Mouse (Mus musculus) kidney, postnatal 14 days (tissue): ENCODE data around the gene Selenov.
"Not testable (repeated sequence)": the region's sequence is repeated elsewhere in the genome, so short reads cannot be mapped to it uniquely, and the experiment has no call there.

Source experiments
- DNase-seq: peaks from one replicate; pipeline ENCODE4 v3.0.0; 2022; ENCODE audit warnings: mixed read lengths

Gene Selenov

DNA sequence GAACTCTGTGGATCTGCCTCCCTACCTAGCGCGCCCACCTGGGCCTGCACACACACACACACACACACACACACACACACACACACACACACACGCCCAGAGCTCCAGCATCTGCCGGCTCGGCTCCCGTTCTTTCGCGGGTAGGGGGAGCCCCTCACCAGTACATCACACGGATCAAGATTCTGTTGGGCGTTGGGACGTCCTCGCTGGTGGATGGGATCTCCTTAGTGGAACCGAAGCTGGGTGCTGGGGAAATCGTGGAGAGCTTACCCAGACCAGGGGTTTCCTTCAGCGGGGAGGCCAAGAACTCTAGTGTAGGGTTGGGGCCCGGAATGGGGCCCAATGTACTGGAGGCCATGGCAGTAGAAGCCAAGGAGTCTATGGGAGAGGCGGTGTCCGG is 821 bp downstream of the Selenov start:
- DNase-seq: no peak

- no peak for DNase-seq
Observed at GRCm38 (mm10) chr7:28280630-28281029, 10.4 kb downstream of the Selenov start.

GRCm38 (mm10) chr7:28278279-28278652 is 12.7 kb downstream of the Selenov start:
- DNase-seq: no peak

DNA sequence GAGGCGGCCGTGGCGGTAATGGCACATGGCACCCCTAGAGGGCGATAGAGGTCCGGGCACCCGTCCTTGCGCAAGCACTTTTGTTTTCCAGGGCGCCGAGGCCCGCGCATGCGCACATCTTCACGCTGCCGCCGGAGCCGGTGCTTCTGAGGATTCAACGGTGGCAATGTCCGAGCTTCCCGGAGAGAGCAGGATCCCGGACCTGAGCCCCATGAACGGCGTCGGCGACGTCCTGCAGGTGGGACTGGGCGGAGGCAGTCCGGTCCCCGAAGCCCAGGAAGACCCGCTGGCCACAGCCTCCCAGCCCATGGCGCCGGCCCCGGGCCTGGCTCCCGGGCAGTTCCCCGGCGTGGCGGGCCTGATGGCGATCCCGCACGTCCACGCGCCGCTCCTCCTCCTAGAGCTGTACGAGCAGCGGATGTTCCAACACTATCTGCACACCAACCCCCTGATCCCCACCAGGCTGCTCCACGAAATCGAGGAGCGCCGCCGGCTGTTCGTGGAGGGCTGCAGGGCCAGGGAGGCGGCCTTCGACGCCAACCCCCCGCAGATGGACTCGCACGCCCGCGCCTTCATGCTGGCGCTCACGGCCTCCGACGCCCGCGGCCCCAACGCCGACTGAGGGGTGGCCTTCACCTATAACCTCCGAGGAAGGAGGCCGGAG is 13.2 kb downstream of the Selenov start, which contains the start of gene Eid2b:
Gene Eid2b, plus strand, starts transcription at position 125 of the 664 bp plus-strand sequence.
- DNase-seq: peak; percentile 97

GRCm38 (mm10) chr7:28277237-28277614 is 13.8 kb downstream of the Selenov start:
- DNase-seq: no peak

- DNase-seq: no peak
Observed at GRCm38 (mm10) chr7:28271761-28272160, 19.2 kb downstream of the Selenov start.

- no peak for DNase-seq
Observed at GRCm38 (mm10) chr7:28269355-28269754, 21.6 kb downstream of the Selenov start.

DNA sequence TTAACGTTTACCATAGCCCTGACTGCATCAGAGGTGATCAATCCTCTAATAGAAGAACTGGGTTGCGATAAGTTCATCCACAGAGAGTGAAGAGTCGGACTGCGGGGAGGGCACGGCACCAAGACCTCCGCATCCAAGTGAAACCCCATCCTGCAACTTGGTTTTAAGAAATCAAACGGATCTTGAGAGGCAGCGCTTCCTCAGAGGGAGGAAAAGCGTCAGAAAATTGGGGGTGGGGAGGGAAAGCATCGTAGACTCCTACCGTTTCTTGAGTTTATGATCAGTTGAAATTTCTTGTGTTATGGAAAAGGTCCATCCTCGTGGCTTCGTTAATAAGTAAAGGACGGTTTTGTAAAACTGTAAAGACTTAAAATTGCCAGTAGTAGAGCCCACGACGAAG is 22.4 kb downstream of the Selenov start:
- DNase-seq: no peak

DNA sequence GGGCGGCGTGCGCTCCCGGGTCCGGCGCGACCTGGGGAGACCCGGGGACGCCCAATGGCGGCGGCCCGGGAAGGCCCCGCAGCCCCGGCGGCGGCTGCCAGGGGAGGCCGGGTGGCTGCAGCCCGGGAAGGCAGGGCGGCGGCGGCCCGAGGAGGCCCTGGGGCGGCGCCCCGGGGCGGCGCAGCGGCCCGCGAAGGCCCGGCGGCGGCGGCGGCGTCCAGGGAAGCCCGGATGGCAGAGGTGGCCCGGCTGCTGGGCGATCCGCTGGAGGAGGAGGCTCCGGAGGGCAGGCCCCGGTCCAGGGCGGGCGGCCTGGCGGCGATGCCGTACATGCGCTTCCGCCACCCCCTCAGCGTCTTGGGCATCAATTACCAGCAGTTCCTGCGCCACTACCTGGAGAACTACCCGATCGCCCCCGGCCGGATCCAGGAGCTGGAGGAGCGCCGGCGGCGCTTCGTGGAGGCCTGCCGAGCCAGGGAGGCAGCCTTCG is 22.9 kb downstream of the Selenov start:
- peak; percentile 70 for DNase-seq

DNA sequence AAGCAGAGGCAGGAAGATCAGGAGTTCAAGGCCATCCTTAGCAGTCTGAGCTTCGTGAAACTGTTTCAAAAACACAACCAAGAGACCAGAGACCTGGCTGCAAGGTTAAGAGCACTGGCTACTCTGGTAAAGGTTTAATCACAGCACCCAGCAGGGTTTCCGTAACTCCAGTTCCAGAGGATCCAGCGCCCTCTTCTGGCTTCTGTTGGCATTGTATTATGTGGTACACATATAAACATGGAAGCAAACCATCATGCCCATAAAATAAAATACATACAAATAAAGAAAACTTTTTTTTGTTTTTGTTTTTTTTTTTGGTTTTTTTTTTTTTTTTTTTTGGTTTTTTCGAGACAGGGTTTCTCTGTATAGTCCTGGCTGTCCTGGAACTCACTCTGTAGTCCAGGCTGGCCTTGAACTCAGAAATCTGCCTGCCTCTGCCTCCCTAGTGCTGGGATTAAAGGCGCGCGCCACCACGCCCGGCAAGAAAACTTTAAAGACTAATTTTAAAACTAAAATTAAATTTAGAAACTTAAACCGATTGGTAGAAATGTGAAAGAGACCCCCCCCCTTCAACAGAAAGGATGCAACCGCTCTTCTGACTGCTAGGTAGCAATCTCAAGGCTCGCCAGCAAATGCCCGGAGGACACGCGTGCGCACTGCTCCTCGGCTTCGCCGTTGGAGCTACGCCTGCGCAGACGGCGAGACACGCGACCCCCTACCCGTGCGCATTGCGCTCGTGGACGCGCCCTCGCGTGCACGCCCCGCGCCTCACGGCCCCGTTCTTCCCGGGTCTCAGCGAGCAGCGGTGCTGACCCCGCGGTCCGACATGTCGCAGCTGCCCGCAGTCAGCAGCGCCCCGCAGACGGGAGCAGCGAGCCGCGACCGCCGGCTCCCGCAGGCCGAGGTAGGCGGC is 23.6 kb downstream of the Selenov start, which contains the start of gene Eid2:
Gene Eid2, plus strand, starts transcription at position 753 of the 913 bp plus-strand sequence.
- DNase-seq: peak; percentile 89

DNA sequence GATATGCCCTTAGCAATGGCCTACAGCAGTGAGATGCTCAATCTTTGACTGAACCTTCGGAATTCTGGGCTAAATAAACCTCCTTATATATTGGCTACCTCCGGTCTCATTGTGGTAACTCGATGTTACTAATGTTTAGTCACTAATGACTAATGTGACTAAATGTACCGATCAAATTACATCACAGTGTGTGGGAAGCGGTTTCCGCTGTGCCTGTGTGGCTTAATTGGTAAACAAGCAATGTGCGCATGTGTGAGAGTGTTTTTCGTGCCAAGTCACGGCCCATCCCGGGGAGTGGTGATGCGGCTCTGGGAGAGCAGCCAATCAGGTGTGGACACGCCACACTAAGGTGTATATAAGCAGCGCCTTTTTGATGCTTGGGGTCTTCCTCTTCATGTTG is 25.6 kb downstream of the Selenov start:
- DNase-seq: no peak

GRCm38 (mm10) chr7:28263786-28264185 is 27.2 kb downstream of the Selenov start:
- DNase-seq: peak; percentile 77

DNA sequence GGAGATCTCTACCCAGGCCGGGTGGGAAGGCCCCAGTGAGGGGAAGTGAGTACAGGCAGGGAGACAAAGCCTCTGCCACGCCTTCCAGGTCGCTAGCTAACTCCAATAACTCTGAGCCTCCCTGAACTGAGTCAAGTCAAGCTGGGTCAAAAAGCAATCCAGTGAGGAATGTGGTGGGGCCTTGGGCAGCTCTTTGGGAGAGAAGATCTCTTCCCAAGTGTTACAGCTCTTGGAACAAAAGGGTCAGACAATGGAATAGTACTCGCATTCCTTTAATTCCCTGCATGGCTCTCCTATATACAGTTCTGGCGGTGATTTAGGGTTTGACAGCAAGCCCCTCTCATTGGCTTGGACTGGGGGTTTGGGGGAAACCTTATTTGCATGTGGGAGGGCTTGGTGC is 28.1 kb downstream of the Selenov start:
- no peak for DNase-seq

GRCm38 (mm10) chr7:28255476-28255875 is 35.5 kb downstream of the Selenov start:
- DNase-seq: no peak

DNA sequence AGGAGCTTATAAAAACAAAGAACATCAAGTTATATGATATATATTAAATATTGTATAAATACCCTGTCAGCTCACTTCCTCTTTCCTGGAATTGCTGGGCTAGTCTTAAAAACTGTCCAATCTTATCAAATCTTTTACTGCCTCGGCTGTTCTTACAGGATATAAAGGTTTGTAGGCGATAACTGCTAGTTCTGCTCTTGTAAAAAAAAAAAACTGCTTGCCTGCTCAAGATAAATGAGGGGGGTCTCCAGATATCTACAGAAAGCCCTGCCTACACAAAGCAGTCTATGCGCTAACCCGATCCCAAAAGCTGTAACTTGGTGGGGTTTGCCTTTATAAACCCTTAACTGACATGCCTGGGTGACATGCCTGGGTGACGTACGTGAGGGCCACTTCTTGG is 36.4 kb downstream of the Selenov start:
- no peak for DNase-seq

GRCm38 (mm10) chr7:28251976-28252375 is 39.0 kb downstream of the Selenov start:
- no peak for DNase-seq

GRCm38 (mm10) chr7:28248957-28249356 is 42.0 kb downstream of the Selenov start:
- DNase-seq: no peak

DNA sequence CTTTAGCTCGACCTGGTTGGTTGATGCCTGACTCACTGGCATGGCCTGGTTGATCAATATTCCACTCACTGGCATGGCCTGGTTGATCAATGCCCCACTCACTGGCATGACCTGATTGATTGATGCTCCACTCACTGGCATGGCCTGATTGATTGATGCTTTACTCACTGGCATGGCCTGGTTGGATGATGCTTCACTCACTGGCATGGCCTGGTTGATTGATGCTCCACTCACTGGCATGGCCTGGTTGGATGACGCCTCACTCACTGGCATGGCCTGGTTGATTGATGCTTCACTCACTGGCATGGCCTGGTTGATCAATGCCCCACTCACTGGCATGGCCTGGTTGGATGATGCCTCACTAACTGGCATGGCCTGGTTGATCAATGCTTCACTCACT is 47.0 kb downstream of the Selenov start:
- DNase-seq: not testable (repeated sequence)
